Mouse (Mus musculus): ENCODE data around the gene Igsf9b.
A peak's percentile ranks its signal among the peaks of the same experiment; 100 is the strongest.

Gene Igsf9b

DNA sequence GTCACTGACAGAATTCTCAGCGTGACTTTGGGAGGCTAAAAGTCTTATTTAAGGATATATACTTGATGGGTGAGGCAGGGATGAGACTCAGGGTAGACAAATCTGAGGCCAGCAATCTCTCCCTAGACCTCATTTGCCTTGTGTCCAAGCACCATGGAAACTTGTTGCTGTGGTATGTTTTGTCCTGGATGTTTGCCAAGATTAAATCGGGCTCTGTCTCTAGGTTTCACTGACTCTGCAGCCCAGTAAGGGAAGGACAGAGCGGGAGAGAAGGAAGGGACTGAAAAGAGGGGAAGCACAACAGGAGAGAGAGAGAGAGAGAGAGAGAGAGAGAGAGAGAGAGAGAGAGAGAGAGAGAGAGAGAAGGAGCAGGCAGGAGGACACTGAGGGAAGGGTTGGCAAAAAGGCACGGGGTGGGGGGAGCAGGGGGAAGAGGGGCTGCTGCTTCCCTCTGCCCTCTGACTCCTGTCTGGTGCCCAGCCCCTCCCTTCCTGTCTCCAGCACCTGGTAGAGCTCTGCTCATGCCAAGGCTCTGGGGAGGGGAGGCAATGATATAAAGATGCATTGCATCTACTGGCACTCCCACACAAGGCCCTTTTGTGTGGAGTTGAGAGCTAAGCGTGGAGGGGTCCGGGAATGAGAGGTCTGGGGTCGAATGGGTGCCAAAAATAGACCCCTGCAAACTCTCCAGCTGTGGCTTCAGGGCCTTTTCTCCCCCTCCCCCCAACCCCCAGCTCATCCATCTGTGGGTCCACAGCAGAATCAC, 9.3 kb upstream of the Igsf9b start:
- DNase-seq (ENCODE audit: low read depth, low spot score), result no peak

DNA sequence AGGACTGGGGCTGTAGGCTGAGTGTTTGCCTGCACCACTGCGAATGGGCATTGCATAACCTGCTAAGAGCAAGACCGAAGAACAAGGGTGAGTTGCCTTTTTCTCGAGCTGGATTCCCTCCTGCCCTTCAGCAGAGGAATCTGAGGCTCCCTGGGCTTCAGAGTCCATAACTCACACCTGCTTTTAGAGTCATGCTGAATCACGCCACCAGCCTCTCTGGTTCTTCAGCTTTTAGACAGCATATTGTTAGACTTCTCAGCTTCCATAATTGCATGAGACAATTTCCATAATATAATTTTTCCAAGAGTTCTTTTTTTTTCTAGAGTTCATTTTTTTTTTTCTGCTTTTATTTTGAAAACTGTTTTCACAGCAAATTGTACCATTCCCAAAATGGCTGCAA, 4.6 kb upstream of the Igsf9b start:
- DNase-seq (ENCODE audit: low read depth, low spot score), result no peak

DNA sequence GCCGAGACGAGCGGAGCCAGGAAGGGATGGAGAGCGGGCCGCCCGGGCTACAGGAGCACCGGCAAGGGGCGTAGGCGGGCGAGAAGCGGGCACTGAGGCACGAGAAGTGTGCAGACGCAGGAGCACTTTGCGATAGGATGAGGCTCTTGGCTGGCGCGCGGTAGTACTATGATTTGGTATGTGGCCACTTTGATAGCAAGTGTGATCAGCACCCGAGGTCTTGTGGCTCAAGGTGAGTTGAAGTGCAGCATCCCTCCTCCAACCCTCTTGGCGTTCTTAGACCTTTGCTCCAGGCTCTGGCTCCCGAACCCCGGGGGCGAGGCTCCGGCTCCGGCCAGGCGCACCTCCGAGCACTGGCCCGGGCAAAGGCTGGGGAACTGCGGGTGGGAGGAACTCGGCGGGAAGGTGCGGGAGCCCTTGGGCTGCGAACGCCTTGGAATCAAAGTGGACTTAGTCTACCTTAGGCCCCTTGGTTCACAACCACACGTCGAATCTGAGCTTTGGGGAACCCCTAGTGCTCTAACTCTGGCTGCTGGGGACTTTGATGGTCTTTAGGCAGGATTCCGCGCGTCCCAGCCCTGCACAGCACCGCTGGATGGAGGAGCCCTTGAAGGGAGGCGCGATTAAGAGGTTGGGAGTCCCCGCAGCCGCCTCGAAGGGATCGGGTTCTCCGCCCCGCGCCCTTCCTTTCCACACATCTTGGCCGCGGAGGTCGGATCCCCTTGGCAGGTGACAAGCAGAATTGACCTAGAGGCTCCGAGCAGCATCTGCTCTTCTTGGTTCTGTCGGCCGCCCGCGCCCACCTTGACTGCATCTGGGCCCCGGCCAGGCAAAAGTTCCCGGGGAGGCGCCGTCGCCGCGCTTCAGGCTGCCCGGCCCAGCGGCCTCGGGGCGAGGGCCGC, 533 bp downstream of the Igsf9b start:
- DNase-seq (ENCODE audit: low read depth, low spot score), result no peak

DNA sequence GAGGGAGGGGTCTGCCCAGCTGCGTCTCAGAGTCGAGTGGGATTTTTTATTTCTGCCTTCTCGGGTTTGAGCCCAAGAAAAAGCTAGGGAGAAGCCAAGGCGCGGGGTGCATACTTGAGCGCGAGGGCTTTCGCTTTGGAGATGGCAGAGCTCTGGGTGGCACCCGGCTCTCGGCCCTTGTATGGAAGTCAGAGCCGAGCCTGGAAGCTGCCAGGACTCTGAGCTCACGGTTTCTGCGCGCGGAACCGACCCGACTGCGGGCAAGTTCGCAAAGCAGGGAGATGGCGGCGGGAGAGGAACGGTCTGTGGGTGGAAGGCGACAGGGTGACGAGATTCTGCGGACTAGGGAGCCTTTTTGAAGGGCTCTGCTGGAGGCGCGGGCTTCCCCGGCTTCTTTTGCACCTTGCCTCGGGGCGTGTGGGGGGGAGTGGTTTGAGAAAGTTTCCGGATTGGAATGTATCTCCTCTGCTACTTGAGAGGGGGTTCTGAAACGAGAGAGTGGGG, 1.2 kb downstream of the Igsf9b start:
- peak; percentile 44 for DNase-seq (ENCODE audit: low read depth, low spot score)

DNA sequence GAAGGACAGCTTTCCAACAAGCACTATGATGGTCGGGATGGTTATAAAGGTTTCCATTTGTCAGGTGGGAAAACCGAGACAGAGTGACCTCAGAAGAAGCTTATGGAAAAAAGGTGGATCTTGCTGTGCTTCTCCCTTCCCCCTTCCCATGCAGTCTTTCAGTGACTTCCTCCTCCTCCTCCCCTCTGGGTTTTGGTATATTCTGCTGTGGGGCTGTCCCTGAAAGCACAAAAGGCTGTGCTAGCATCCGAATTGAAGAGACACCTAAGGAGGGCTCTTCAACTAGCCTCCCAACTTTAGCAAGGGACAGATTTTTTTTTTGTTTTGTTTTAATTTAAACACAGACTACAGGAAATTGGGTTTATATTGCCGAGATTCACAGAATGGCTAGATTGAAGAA, 1.7 kb downstream of the Igsf9b start:
- peak; percentile 34 for DNase-seq (ENCODE audit: low read depth, low spot score)

DNA sequence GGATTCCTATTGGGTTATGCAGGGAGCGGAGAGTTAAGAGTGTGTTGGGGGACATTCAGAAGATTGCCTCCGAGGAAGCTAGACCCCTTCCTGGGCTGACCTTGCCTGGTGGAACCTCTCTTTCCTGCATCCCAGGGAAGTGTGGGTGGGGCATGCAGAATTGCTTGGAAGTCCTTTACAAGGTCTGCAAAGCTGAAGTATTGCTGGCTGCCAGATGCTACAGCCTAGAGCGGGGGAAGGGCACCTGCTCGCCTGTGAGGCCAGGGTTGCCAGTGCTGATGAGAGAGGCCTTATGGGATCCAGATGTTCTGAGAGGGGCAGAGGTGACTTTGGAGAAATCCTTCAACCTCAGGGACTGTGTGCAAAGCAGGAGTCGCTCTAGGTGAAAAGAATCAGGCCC, 2.5 kb downstream of the Igsf9b start:
- no peak for DNase-seq (ENCODE audit: low read depth, low spot score)

DNA sequence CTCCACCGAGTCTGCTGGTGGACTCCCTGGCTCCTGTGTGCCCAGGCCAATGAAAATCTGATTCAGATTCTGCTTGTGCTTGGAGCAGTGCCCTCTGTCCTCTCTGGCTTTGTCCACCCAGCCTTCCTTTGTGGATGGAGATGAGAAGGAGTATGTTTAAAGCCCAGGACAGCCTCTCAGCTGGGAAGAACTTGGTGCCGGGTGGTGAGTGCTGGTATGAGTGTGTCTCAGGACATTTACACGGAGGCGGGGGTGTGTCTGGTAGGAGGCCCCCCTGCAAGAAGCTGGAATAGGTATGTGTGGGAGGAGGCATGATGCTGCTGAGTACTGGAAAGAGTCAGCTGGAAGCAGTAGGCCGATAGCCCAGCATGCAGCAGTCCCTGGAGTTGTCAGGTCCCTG, 3.3 kb downstream of the Igsf9b start:
- DNase-seq (ENCODE audit: low read depth, low spot score), result no peak

DNA sequence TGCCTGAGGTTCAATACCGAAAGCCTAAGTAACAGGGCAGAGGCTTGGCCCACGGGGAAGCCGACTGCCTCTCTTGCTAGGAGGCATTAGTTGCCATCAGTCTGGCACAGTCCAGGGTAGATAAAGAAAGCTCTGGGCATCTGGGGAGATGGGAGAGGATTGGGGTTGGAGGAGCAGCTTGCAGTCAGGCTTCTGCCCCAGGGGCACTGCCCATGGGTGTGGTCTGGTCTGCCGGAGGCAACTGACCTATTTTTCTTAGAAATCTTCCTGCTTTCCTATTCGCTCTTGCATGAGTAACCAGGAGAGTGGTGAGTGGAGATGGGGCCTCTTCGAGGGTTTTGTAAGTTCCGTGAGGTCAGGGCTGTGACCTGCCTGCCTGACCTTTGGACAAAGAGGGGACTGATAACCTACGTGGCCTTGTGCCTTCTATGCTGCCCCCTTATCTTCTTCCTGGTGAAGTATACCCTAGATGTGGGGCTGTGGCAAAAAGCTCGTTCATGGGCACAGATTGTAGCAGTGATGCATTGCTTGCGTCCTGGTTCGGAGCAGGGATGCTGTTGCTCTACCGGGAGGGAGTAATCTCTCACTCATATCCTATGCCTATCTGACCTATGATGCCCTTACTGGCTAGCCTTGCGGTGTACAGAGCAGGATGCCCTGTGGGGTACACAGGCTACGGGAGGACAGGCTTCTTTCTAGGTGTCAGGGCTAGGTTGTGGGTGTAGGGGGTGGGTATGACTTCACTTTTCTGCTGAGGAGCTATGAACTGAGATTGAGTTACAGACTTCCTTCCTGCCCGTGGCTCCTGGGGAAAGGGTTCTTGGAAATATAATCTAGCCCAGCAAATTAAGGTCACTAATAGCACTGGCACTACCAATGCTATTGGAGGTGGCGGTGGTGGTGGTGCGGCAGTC, 4.8 kb downstream of the Igsf9b start:
- no peak for DNase-seq (ENCODE audit: low read depth, low spot score)

DNA sequence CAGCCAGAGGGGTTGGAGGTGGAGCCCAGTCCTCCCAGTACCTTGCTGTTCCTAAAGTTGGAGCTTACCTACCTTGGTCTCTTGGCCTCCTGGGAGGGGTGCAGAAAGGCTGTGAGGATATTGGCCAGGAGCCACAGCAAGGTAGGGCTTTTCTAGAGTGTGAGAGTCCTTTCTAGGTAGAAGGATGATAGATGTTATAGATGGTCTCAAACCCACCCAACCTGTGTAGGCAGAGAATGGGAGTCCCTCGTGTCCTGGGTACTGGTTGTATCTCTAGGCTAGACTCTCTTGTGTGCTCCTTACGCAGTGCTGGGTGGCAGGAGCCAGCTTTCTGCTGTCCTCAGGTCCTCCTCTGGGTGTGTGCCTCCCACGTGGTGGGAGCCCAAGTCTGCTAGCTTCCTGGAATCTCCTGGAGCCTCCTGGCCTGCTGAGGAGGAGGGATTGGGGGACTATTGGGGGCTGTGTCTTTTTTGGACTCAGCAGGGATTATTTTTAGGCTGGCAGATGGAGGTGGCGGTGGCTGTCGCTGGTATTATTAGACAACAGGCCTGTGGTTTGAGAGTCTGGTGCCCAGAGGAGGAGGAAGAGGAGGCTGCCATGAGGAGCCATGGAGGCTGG, 5.6 kb downstream of the Igsf9b start:
- DNase-seq (ENCODE audit: low read depth, low spot score), result no peak

DNA sequence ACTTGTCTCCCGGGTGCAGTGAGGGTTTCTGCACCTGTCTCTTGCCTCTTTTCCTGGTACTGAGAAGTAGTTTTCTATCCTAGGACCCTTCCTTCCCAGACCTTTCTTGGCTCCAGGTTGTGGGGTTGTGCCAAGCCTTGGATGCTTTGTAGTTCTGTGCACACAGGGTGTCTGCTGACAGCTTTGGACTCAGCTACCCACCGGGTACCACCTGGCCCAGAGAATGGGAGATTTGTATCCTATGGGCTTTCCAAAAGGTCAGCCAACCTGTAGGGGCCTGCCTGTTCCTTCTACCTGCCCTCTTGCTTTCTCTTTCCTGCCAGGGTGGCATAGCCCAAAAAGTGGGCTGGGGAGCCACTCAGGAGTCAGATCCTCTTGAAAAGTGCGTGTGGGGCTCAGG, 6.5 kb downstream of the Igsf9b start:
- DNase-seq (ENCODE audit: low read depth, low spot score), result no peak

DNA sequence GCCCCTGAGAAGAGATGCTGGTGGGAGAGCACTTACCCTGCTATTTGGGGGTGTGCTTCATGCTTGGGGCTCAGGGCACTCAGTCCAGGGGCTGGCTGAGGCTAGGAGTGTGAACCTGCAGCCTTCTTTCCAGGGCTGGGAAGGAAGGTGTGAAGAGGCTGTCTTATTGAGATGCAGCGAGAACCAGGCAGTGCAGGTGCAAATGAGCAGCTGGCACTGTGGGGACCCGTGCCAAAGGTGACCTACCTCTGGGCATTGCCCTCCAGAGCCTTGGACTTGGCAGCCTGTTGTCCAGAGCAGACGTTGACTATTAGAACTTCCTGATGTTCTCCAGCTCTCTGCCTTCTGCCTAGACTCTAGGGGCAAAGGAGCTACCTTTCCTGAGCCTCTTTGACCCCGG, 7.6 kb downstream of the Igsf9b start:
- DNase-seq (ENCODE audit: low read depth, low spot score), result no peak

DNA sequence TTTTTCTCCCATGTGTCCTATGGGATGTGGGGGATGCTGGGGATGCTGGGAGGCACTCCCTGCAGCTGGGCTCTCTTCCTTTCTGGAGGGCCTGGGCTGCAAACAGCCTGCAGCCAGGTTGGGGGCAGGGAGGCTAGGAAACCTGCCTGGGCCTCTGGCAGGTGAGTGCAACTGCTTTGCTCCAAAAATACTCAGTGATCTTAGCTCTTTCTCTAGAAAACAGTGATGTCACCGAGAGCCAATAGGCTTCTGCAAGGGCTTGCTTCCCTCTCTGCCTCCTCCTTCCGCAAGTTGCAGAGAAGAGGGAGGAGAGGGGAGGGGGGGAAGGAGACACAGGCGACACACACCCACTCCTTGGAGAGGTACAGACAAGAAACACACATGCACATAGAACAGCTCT, 8.3 kb downstream of the Igsf9b start:
- DNase-seq (ENCODE audit: low read depth, low spot score), result no peak

DNA sequence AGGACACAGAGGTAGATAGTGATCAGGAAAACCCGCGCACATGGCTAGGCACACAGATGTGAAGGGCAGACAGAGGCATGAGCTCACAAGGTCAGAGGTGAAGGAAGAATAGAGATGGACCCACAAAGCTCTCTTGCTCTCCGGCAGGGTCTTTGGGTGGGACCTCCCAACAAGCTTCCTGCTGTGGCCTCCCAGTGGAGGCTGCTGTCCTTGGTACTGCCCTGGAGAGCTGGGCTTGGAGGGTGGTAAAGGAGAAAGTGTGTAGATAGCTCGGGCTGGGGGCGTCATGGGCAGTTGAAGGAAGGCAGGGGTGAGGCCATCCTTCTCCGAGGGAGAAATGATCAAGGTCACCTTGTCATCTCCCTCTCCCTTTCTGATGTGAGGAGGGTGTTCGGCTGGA, 9.0 kb downstream of the Igsf9b start:
- DNase-seq (ENCODE audit: low read depth, low spot score), result no peak

DNA sequence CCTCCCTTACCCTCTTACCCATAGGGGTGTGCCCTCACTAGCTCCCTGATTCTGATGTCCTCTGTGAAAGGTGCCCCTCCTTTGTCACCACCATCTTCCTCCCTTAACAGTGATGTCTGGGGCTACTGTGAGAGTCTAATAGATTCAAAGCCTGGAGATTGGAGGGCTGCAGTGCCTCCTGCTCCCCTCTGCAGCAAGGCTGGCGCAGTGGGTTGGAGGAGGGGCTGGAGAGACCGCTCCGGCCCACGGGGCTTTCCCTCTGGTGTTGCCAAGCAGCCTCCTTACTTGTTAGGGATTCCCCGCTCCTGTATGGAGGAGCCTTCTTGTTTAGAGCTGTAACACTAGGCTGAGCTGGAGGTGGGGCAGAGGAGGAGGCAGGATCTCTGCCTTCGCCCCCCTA, 9.6 kb downstream of the Igsf9b start:
- no peak for DNase-seq (ENCODE audit: low read depth, low spot score)

DNA sequence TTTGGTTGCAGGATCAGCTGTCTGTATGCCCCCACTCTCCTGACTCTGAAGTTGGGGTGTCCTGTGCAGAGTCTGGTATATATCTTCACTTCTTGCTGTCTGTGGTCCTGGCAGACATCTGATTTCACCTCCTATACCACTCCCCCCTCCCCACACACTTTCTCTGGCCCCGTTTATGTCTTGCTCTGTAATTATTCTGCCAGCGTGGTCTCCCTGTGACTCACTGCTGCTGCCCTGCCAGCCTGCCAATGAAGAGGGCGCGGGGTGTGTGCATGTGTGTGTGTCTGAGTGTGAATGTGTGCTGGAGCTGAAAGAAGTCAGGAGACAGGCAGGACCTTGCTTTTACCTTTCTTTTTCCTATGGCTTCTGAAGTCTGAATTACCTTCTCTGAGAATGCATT, 11.0 kb downstream of the Igsf9b start:
- no peak for DNase-seq (ENCODE audit: low read depth, low spot score)

DNA sequence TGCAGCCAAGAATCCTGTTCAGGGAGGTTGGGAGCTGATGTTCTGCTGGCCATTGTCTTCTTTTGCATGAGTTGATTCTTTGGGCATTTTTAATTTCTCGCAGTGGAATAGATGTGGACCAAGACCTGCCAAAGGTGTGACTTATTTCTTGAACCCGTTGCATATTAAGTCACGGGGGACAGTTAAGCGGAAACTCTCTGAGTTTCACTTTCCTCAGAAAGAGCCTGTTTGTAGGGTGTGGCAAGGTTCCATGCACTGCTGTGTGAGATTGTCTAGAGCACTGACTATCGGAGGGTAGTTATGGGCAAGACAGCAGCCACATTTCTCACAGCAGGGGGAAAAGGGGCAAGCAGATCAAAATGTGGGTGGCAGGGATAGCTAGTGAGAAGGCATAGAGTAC, 14.4 kb downstream of the Igsf9b start:
- DNase-seq (ENCODE audit: low read depth, low spot score), result peak; percentile 29

DNA sequence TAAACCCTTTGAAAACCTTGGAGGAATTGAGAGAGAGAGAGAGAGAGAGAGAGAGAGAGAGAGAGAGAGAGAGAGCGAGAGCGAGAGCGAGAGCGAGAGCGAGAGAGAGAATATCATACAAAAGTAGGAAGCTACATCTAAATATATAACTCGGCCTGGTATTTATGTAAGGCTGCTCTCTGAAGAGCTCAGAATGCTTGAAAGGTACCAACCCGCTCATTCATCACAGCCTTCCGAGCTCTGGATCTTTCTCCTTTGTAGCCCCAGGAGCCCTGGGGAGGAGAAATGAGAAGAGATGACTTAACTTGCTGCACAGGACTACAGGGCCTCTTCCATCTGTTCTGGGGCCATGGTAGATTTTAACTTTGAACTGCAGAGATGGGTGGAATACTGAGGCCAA, 22.3 kb downstream of the Igsf9b start:
- no peak for DNase-seq (ENCODE audit: low read depth, low spot score)

DNA sequence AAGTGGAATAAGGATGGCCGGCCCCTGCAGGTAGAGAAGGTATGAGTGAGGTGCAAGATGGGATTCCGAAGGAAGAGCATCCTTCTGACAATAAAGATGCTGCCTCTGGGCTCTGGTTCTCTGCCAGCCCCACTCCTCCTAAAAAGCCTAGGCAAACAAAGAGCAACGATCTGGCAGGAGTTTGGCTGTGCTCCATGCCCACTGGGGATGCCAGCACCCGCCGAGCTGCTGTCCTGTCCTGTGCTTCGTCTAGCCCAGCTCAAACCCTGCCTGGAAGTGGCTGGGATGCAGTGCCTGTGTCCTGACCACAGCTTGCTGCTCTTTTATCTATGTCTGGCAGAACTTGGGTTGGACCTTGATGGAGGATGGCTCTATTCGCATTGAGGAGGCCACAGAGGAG, 23.3 kb downstream of the Igsf9b start:
- DNase-seq (ENCODE audit: low read depth, low spot score), result no peak

DNA sequence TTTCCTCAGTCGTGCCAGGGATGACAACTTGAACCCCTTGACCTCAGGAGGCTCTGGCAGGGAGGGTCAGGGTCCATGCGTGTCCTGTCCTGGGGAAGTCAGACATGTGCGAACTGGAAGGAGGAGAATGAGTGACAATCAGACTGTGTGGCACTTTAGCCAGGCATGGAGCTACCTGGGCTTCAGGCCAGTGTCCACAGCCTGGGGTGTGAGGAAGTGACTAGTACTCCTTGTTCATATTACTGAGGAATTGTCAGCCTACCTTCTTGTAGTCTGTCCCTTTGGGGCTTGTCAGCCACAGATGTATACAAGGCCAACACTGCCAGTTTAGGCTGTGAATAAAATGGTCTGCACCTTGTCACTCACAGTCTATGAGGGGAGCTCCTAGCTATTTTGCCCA, 24.4 kb downstream of the Igsf9b start:
- no peak for DNase-seq (ENCODE audit: low read depth, low spot score)

DNA sequence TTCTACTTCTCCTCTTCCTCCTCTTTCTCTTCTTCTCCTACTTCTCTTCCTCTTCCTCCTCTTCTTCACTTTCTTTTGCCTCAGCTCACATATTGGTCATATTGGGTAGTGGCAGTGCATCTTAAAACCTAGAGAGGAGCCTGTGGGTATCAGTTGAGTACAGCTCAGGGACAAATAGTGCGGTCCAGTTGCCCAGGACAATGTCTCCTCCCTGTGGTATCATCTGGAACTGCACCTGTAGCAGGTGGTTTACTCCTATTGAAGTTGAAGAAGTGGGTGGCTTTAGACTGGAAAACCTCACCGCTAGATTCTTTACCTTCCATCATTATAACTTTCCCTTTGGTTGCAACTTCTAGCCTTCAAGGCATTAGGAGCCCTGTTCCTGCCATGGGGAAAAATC, 26.9 kb downstream of the Igsf9b start:
- DNase-seq (ENCODE audit: low read depth, low spot score), result peak; percentile 16

DNA sequence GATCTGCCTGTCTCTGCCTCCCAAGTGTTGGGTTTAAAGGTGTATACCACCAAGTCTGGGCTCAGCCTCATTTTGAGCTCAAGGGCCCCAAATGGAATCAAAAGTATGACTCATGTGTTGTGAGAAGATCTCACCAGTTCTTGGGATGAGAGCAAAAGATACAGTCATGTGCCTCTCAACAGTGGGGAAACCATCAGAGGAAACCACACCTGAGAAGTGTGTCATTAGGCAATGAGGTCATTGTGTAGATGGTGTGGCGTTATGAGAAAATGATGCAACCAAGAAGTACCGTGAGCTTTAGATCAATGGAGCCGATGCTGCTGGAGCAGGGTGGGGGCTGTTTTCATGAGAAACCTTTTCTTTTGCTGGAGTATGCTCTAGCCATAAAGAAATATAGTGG, 28.6 kb downstream of the Igsf9b start:
- DNase-seq (ENCODE audit: low read depth, low spot score), result no peak
